Mouse (Mus musculus): ENCODE data around the gene Zfp784.

- 0 out of 2 replicates have a peak, but pooled peaks have one; percentile 45 for TF ChIP-seq CTCF (IDR thresholded peaks at IDR 0.05; ENCODE audit: borderline replicate concordance, control insufficient read depth, extremely low read depth, insufficient read depth, low read length, poor library complexity)
- TF ChIP-seq POLR2A (IDR thresholded peaks at IDR 0.05; ENCODE audit: control insufficient read depth, extremely low read depth, insufficient read depth, low read length, poor library complexity) = no peak
Observed at GRCm38 (mm10) chr7:5057804-5058203, 19.6 kb upstream of the Zfp784 start.

Data from thymus, adult 2 months (tissue).